Mouse (Mus musculus): ENCODE results near the gene Ercc2.

The Ercc2 gene

DNA sequence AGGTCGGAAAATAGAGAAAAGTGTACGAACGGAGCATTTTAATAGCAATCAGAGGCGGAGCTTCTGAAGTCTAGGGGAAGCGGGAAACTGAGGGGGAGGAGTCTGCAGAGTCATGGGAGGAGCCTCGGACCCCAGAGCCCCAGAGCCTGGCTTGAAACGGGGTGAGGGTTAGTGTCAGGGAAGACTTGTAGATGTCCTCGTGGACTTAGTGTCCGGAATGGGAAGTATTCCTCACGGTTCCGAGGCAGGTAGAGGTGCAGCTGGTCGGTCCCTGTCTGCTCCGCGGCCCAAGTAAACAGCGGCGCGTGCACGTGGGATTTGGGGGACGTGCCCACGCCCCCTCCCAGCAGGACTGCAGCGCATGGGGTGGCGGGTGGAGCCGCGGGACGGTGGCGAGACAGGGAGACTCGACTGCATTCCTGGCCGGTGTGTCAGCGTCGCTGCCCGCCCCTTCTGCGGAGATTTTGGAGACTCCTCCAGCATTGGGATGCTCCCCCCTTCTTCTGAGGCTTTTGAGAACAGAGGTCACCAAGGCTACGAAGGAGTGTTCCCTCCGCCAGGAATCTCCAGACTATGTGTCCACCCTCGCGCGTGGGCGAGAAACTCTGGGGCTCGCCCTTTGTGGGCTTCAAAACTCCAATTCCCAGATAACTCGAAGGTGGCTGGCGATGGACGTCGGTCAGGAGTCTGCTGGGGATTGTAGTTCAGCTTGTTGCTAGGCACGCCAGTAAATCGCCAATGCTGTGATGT, 21.7 kb upstream of the Ercc2 start:
- peak; percentile 85 for DNase-seq

DNA sequence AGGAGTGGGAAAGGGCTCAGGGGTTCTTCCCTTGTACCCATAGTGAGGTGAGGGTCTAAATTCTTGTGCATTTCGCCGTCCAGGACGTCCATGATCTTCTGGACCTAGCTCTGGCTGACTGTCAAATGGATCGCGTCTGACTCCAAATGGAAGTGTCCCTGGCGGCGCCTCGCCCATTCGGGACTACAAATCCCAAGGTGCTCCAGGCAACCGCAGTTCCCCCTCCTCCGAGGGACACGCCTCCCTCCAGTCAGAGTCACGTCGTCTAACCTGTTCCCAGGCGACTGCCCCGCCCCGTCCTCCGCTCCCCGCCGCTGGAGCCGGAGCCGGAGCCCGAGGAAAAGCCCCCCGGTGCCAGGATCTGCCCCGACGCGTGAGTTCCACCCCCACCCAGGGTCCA, 20.9 kb upstream of the Ercc2 start:
- peak; percentile 96 for DNase-seq

DNA sequence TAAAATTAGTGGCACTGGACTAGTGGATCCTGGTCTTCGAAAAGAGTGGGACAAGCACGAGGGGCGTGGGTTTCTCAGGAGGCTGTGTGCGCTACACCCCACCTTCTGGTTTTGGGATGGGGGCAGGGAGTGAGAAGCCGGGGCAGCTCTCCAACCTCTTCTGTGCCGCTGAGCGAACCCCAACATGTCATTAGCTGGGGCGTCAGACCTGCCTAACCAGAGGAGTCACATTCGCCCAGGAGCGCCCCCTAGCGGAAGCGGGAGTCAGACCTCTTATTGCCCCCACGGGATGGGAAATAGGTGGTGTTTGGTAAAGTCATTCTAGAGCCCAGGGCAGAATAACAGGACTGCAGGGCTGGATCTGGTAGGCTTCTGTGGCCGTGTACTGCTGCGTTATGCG, 20.1 kb upstream of the Ercc2 start:
- DNase-seq = peak; percentile 82

DNA sequence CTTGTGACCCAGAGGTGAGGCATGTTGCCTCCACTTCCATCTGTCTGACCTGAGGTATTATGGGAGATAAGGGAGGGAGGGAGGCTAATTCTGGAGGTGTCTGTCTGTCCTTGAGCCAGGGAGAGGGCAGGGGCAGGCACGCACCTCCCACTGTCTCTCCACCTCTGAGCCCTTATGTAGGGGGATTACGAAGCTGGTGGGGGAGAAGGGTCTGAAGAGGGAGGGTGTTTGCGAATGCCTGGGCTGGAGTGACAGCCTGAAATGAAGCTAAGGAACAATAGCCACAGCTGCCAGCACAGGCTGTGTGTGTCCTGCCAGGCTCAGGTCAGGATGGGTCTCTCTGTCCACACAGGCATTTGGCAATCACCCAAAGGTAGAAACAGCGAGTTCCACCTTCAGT, 19.5 kb upstream of the Ercc2 start:
- no peak for DNase-seq

- DNase-seq = peak; percentile 82
Observed at GRCm38 (mm10) chr7:19363881-19364280, 17.9 kb upstream of the Ercc2 start.

GRCm38 (mm10) chr7:19365376-19365775, 16.4 kb upstream of the Ercc2 start:
- DNase-seq = no peak

GRCm38 (mm10) chr7:19368380-19368779, 13.4 kb upstream of the Ercc2 start:
- DNase-seq = peak; percentile 86

DNA sequence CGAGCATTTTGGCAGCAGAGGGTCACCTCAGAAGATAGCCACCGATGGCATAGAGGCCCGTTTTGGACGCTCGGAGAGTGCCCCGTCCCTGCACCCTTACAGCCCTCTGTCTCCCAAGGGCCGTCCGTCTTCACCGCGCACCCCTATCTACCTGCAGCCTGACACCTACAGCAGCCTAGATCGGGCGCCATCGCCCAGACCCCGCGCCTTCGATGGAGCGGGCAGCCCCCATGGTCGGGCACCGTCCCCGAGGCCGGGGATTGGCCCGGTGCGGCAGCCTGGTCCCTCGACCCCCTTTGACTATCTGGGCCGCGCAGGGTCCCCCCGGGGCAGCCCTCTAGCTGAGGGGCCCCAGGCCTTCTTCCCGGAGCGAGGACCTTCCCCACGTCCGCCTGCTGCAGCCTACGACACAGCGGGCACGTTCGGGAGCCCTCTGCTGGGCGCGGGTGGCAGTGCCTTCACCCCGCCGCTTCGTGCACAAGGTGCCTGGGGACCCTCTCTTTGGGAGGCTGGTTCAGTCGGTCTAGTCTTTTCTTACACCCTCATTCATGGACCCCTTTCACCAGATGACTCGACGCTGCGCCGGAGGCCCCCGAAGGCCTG, 11.9 kb upstream of the Ercc2 start:
- DNase-seq = peak; percentile 70

GRCm38 (mm10) chr7:19373367-19373766, 8.4 kb upstream of the Ercc2 start:
- DNase-seq = no peak

GRCm38 (mm10) chr7:19375368-19375767, 6.4 kb upstream of the Ercc2 start:
- no peak for DNase-seq

DNA sequence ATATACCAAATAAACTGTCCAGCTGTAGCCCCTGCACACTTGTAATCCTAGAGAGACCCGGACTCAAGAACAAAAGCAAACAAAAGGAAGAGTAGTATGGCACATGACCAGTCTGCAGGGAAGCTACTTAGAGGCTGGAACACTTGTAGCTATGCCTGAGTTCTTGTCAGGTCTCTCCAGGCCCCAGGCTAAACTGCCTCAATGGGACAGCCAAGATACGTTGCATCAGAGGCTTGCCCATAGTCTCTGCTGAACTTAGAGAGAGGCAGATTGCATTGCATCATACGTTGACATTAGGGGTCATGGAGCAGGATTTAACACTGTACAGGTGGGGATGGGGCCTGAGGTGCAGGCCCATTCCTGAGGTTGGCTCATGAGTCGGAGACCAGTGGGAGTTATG, 5.8 kb upstream of the Ercc2 start:
- DNase-seq = no peak

DNA sequence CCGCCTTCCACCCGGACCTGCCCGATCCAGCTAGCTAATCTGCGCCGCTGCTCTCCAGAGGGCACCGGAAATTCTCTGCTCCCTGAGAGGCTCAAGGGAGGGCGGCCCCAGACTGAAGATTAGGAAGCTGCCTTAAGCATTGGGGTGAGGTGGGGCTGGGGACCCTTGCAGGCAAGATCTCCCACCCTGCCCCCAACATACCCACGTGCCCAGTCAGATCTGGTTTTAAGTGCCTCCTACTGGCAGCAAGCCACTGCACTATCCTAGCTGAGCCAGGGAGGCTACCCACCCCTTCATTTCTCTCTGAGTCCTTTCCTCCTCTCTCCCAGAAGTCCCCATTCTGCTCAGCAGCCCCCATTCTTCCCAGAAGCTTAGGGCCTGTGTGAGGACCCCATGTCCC, 3.8 kb upstream of the Ercc2 start:
- DNase-seq = peak; percentile 36

DNA sequence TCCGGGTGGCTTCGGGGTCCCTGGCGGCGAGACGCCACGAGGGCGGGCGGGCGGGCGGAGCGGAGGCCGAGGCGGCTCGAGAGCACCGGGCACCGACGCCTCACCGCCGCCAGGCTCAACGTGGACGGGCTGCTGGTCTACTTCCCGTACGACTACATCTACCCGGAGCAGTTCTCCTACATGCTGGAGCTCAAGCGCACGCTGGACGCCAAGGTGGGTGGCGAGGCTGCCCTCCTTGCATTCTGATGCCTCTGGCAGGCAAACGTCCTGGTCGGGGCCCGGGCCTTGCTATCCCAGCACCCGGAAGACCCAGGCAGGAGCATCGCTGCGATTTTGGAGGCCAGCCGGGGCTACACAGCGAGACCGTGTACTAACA, 344 bp downstream of the Ercc2 start:
- peak; percentile 32 for DNase-seq

- DNase-seq = no peak
Observed at GRCm38 (mm10) chr7:19383708-19384107, 1.9 kb downstream of the Ercc2 start.

DNA sequence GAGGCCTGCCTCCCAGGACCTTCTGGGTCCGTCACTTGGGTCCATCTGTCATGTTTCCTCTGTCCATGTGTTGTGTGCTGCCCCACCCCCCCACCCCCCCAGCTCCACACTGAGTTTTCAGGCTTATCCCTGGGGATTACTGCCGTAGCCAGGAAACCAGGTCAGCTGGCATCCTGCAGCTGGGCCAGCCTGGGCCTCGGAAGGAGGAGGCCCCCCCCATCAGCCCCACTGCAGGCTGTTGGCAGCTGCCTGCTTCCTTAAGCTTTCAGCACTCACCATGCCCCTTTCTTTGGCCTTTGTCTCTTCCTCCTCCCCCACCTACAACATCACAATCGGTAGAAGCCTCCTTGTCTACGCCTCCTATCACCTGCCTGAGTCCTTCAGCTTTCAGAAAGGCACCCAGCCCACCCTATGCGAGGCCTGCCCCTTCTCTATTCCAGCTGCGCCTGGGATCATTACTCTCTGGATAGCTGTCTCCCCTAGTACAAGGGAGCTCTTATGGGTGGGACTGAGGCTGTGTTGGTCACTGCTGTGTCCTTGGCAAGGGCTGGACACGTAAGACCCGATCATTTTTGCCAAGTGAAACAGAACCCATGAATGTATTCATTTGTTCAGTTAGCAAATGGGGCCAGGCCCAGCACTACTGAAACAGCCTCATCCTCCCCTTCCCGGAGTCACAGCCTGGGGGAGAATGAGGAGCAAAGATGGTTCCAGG, 7.0 kb downstream of the Ercc2 start:
- DNase-seq = no peak

- no peak for DNase-seq
Observed at GRCm38 (mm10) chr7:19394484-19394883, 12.7 kb downstream of the Ercc2 start.

DNA sequence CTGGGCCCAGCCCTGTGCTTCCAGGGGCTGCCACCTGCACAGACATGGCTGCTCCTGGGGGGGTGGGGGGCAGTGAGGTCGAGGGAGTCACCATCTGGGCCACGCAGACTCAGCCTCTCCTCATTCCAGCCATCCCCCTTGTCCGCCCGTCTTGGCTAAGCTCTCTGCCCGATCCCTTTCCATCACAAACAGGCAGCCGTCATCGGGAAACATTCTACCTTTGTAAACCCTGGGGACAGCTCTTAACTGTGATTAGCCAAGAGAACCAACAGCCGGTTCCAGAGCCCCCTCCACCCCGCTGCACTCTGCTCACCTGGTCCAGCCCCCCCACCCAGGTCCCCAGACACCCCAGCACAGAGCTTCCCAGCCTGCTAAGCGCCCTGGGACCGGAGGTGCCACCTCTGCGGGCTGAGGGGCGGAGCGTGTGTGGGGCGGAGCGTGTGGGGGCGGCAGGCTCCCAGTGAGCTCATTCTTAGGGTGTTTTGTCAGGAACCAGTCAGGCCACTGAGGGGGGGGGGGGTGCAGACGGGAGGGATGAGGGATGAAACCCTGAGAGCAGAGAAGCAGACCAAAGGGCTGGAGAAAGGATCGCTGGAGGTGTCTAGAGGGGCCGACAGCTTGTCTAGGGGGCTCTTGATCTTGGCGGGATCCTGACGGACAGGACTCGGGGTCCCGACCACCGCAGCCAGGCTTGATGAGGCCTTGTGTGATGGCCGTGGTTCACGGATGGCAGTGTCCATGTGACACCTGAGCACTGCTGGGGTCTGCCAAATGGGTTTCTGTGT, 17.9 kb downstream of the Ercc2 start:
- peak; percentile 83 for DNase-seq

DNA sequence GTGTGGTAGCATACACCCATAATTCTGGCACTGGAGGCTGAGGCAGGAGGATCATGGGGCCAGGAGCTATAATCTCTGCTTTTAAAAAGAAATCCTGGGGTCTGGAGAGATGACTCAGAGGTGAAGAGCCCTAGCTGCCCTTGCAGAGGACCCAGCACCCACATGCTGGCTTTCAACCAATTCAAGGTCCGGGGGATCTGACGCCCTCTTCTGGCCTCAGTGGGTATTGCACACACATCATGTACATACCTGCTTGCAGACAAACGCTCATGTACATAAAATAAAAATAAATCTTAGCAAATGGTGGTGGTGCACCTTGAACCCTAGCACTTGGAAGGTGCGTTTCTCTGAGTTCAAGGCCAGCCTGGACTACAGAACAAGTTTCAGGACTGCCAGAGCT, 19.1 kb downstream of the Ercc2 start:
- no peak for DNase-seq

DNA sequence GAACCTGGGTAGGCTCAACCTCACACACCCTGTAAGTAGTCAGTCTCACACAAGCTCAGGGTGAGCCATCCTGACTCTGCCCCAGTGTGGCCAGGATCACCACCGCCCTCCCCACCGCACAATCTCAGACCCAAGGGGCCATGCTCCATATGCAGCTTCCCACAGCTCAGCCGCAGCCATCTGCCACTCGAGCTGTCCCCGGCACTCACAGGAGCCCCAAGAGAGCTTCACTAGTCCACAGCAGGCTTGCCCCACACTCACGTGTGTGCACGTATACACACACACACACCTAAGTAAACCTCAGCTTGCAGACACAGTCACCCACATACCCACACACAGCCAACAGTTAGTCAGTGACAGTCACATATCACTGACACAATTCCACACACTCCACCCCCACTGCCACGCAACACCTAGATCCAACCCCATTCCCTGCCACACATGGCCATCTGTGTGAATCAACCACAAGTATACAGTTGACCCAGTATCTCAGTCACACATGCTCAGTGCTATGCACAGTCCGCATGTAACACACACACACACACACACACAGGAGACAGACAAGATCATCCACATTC, 20.8 kb downstream of the Ercc2 start:
- DNase-seq = no peak

- DNase-seq = peak; percentile 79
Observed at GRCm38 (mm10) chr7:19403731-19404296, 22.0 kb downstream of the Ercc2 start, which contains the start of gene Klc3. TSS of gene Klc3 (minus strand) at chr7:19404104.

GRCm38 (mm10) chr7:19404476-19404875, 22.7 kb downstream of the Ercc2 start, which contains the start of gene Ckm:
TSS of gene Ckm (plus strand) at chr7:19404776.
- no peak for DNase-seq

- DNase-seq = peak; percentile 88
Observed at GRCm38 (mm10) chr7:19405417-19405816, 23.6 kb downstream of the Ercc2 start.
